14 mouse cellular contexts compared by ENCODE assay signal in the genomic region with DNA sequence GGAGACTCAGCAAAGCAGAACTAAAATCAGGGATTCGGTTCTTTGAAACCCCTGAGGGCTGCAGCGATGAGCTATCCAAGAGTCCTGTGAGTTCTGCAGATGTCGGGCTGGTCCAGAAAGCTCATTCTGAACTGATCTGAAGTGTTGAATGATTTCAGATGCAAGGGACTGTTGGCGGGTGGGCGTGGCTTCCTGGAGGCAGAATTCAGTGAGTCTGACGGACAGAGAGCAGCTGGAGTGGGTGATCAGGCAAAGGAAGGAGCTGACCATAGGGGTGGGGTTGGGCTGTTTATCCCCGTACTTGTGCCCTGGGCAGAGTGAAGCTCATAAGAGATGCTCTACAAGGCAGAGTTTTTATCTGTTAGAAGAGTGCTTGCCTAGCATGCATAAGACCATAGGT. TPM values are rescaled to one million over a fixed set of nuclear protein-coding genes. Genes with fewer than 3 reads are reported as not detected.
A peak's percentile ranks its signal among the peaks of the same experiment; 100 is the strongest.
DNase-seq lines count a peak whose midpoint lies in the region; ATAC-seq lines count a peak whose summit lies in the region.
"Had no signal": no experiment of that assay in that cellular context is flagged by ENCODE, and none has a peak within 500 bp of the region (broad histone marks: within the 10 kb centered on the region; RNA-seq: fewer than 3 reads in every experiment).

No protein-coding gene starts in this region.

- intact Hi-C loops in gastrocnemius, postnatal 14 days (cut with DNase I; ENCODE audit: low total_unique reads), result no loop called here
- intact Hi-C loops in gastrocnemius, postnatal 36 days (cut with DNase I), result no loop called here
- intact Hi-C loops in left cerebral cortex, postnatal 4 days (cut with DNase I), result no loop called here
- intact Hi-C loops in left cerebral cortex, postnatal 36 days (cut with DNase I), result no loop called here

- H3K27ac ChIP-seq in embryonic facial prominence, embryonic 14.5 days (replicated peaks; ENCODE audit: low read depth, low read length), result peak overlapping the region; percentile 18; the same call in 1 of the 2 replicates
- H3K27ac ChIP-seq: hindbrain, postnatal 0 days; liver, embryonic 13.5 days; midbrain, embryonic 13.5 days had no signal

- H3K9ac ChIP-seq in embryonic facial prominence, embryonic 14.5 days (ENCODE audit: low read depth, low read length), result peak overlapping the region; percentile 5; the same call in 1 of the 2 replicates
- H3K9ac ChIP-seq: liver, embryonic 13.5 days; midbrain, embryonic 13.5 days had no signal

- H3K36me3 ChIP-seq in embryonic facial prominence, embryonic 14.5 days (ENCODE audit: control insufficient read depth, insufficient read depth, low read length), result no peaks in the 10 kb centered on the region
- H3K36me3 ChIP-seq: liver, embryonic 13.5 days; midbrain, embryonic 13.5 days had no signal

- H3K9me3 ChIP-seq in embryonic facial prominence, embryonic 14.5 days (ENCODE audit: control insufficient read depth, low read length), result no peaks in the 10 kb centered on the region
- H3K9me3 ChIP-seq: liver, embryonic 13.5 days; midbrain, embryonic 13.5 days had no signal

- no peak overlapping the region for H3K4me3 ChIP-seq in embryonic facial prominence, embryonic 14.5 days (ENCODE audit: low read depth, low read length)
- H3K4me3 ChIP-seq: liver, embryonic 13.5 days; midbrain, embryonic 13.5 days had no signal

- H3K27me3 ChIP-seq in embryonic facial prominence, embryonic 14.5 days (replicated peaks; ENCODE audit: control insufficient read depth, insufficient read depth, low read length), result 0 out of 2 replicates have a peak, but pooled peaks cover 2% of the 10 kb centered on the region
- H3K27me3 ChIP-seq: liver, embryonic 13.5 days had no signal

- no peak overlapping the region for H3K4me2 ChIP-seq in embryonic facial prominence, embryonic 14.5 days (ENCODE audit: low read depth, low read length)
- H3K4me2 ChIP-seq: liver, embryonic 13.5 days; midbrain, embryonic 13.5 days had no signal

- peak; percentile 49 for DNase-seq in gastrocnemius, postnatal 14 days
- DNase-seq in gastrocnemius, postnatal 36 days, result no peak
- peak; percentile 45 for DNase-seq in left cerebral cortex, postnatal 4 days
- no peak for DNase-seq in left cerebral cortex, postnatal 36 days (ENCODE audit: low spot score in 2 of 2)
- peak; percentile 75 for DNase-seq in embryonic facial prominence, embryonic 14.5 days (ENCODE audit: low spot score)
- DNase-seq in lung, postnatal 4 days, result peak; percentile 59 to 85
- no peak for DNase-seq in urinary bladder, postnatal 36 days (ENCODE audit: low spot score in 2 of 2)
- DNase-seq in T-cell, adult 2 months (ENCODE audit: low spot score), result no peak
- DNase-seq: adrenal gland, postnatal 10 days; cerebellum, adult 18-20 months; liver, embryonic 13.5 days had no signal

- peaks cover 10% of the 10 kb centered on the region; the same call in 1 of the 2 replicates for H3K4me1 ChIP-seq in embryonic facial prominence, embryonic 14.5 days (ENCODE audit: control insufficient read depth, insufficient read depth, low read length)
- H3K4me1 ChIP-seq: liver, embryonic 13.5 days had no signal

- ATAC-seq in embryonic facial prominence, embryonic 14.5 days (ENCODE audit: low read depth), result peak; percentile 49; the same call in 1 of the 2 replicates
- ATAC-seq: hindbrain, postnatal 0 days; midbrain, embryonic 13.5 days had no signal

- 20% methylated on average over 7 of the region's 7 CpGs for WGBS in embryonic facial prominence, embryonic 14.5 days

RNA-seq across cellular contexts. Expression of a gene that starts 24.8 kb away (rescaled TPM):
- not detected for total RNA-seq in gastrocnemius, postnatal 14 days (2021)
- not detected for total RNA-seq in gastrocnemius, postnatal 36 days (2021)
- under 1 TPM; 0.62 to 0.66 TPM for total RNA-seq in left cerebral cortex, postnatal 4 days (2021)
- total RNA-seq in left cerebral cortex, postnatal 36 days (2021), result 1 to 10 TPM in 1 of 2 experiments, under 1 TPM in 1; 0.49 to 1.1 TPM
- 0.25 and 0.54 TPM in 2 replicates for polyA plus RNA-seq in embryonic facial prominence, embryonic 14.5 days (2014; fragmentation: Nextera tagmentation; extraction: Ambion mirVana)
- total RNA-seq: neutrophil, adult 5-6 weeks had no signal
- polyA plus RNA-seq: liver, embryonic 13.5 days had no signal

Comparison
In these comparisons a context has a peak if more than half of its experiments do, and no peak if none do; other contexts are left out.
1. DNase-seq: peak in gastrocnemius, postnatal 14 days (single experiment), left cerebral cortex, postnatal 4 days (single experiment), embryonic facial prominence, embryonic 14.5 days (single experiment) and lung, postnatal 4 days (2 of 2); none in gastrocnemius, postnatal 36 days (0 of 2), left cerebral cortex, postnatal 36 days (0 of 2), urinary bladder, postnatal 36 days (0 of 2) and T-cell, adult 2 months (single experiment).